In genomic region chr16:18448104-18448503, GRCm38 (mm10) we compare ENCODE assay signal across 19 mouse cellular contexts. TPM values are rescaled to one million over a fixed set of nuclear protein-coding genes. Genes with fewer than 3 reads are reported as not detected.
A peak's percentile ranks its signal among the peaks of the same experiment; 100 is the strongest.
DNase-seq lines count a peak whose midpoint lies in the region; ATAC-seq and TF ChIP-seq lines count a peak whose summit lies in the region.
"Had no signal": no experiment of that assay in that cellular context is flagged by ENCODE, and none has a peak within 500 bp of the region (broad histone marks: within the 10 kb centered on the region; RNA-seq: fewer than 3 reads in every experiment).

No protein-coding gene starts in this region.

- no peaks in the 10 kb centered on the region for H3K4me1 ChIP-seq in forebrain, embryonic 13.5 days
- peaks cover 7% of the 10 kb centered on the region for H3K4me1 ChIP-seq in forebrain, embryonic 10.5 days
- peaks cover 29% of the 10 kb centered on the region for H3K4me1 ChIP-seq in kidney, embryonic 14.5 days (ENCODE audit: control insufficient read depth, insufficient read depth, low read length)
- H3K4me1 ChIP-seq in kidney, adult 2 months (ENCODE audit: control insufficient read depth, insufficient read depth, low read length), result no peaks in the 10 kb centered on the region
- peaks cover 9% of the 10 kb centered on the region; the same call in 1 of the 2 replicates for H3K4me1 ChIP-seq in lung, embryonic 14.5 days (ENCODE audit: insufficient read depth)

- H3K9ac ChIP-seq in forebrain, embryonic 13.5 days, result 0 out of 2 replicates have a peak overlapping the region, but pooled peaks have one; percentile 8
- H3K9ac ChIP-seq in kidney, embryonic 14.5 days (ENCODE audit: low read depth, low read length), result no peak overlapping the region
- no peak overlapping the region for H3K9ac ChIP-seq in lung, embryonic 14.5 days
- H3K9ac ChIP-seq: liver, embryonic 14.5 days; lung, embryonic 15.5 days had no signal

- H3K36me3 ChIP-seq in forebrain, embryonic 13.5 days (ENCODE audit: poor library complexity, severe bottlenecking), result no peaks in the 10 kb centered on the region; the same call in 1 of the 2 replicates
- peaks cover 36% of the 10 kb centered on the region for H3K36me3 ChIP-seq in forebrain, embryonic 10.5 days (replicated peaks)
- H3K36me3 ChIP-seq in kidney, embryonic 14.5 days (ENCODE audit: control insufficient read depth, insufficient read depth, low read length), result no peaks in the 10 kb centered on the region
- no peaks in the 10 kb centered on the region for H3K36me3 ChIP-seq in kidney, adult 2 months (ENCODE audit: control insufficient read depth, insufficient read depth, low read length)
- no peaks in the 10 kb centered on the region for H3K36me3 ChIP-seq in lung, embryonic 14.5 days (ENCODE audit: insufficient read depth)
- H3K36me3 ChIP-seq: lung, embryonic 15.5 days had no signal

- WGBS in forebrain, embryonic 13.5 days, result 85% methylated on average over 6 of the region's 6 CpGs
- WGBS in forebrain, embryonic 10.5 days, result 89% methylated on average over 6 of the region's 6 CpGs
- WGBS in kidney, embryonic 14.5 days, result 24% methylated on average over 6 of the region's 6 CpGs
- 59% methylated on average over 6 of the region's 6 CpGs for WGBS in kidney, adult 2 months
- 22% methylated on average over 6 of the region's 6 CpGs for WGBS in lung, embryonic 14.5 days

- H3K4me2 ChIP-seq in forebrain, embryonic 13.5 days, result no peak overlapping the region
- H3K4me2 ChIP-seq in kidney, embryonic 14.5 days (replicated peaks; ENCODE audit: low read depth, low read length), result no peak overlapping the region
- H3K4me2 ChIP-seq in lung, embryonic 14.5 days, result no peak overlapping the region
- H3K4me2 ChIP-seq: lung, embryonic 15.5 days had no signal

- TF ChIP-seq POLR2A in kidney, adult 2 months (IDR thresholded peaks at IDR 0.05; ENCODE audit: low read depth, low read length), result no peak

- no peaks in the 10 kb centered on the region for H3K9me3 ChIP-seq in forebrain, embryonic 13.5 days (replicated peaks)
- no peaks in the 10 kb centered on the region; the same call in 1 of the 2 replicates for H3K9me3 ChIP-seq in forebrain, embryonic 10.5 days
- no peaks in the 10 kb centered on the region for H3K9me3 ChIP-seq in kidney, embryonic 14.5 days (ENCODE audit: control insufficient read depth, low read length)
- H3K9me3 ChIP-seq in lung, embryonic 14.5 days (ENCODE audit: low read depth, low read length), result no peaks in the 10 kb centered on the region
- H3K9me3 ChIP-seq: lung, embryonic 15.5 days had no signal

- H3K27ac ChIP-seq in forebrain, embryonic 13.5 days, result no peak overlapping the region
- H3K27ac ChIP-seq in forebrain, embryonic 10.5 days, result no peak overlapping the region
- H3K27ac ChIP-seq in kidney, embryonic 14.5 days (ENCODE audit: low read depth, low read length), result no peak overlapping the region
- no peak overlapping the region for H3K27ac ChIP-seq in kidney, adult 2 months (ENCODE audit: insufficient read depth, low read depth, low read length)
- no peak overlapping the region for H3K27ac ChIP-seq in lung, embryonic 14.5 days (ENCODE audit: low read depth)
- H3K27ac ChIP-seq: hindbrain, postnatal 0 days; liver, embryonic 14.5 days; lung, embryonic 15.5 days had no signal

- no peak for DNase-seq in forebrain, embryonic 10.5 days (ENCODE audit: extremely low spot score, low spot score)
- no peak for DNase-seq in kidney, adult 2 months
- peak; percentile 47 for DNase-seq in lung, embryonic 14.5 days
- no peak for DNase-seq in lung, postnatal 10 days
- no peak for DNase-seq in ovary, postnatal 14 days (ENCODE audit: low spot score)
- DNase-seq: adrenal gland, postnatal 10 days; cerebellum, adult 18-20 months; cerebellum, postnatal 25 days; kidney, postnatal 10 days; layer of hippocampus, postnatal 36 days; lung, postnatal 4 days; midbrain, embryonic 14.5 days; thymus, adult 18-20 months; thymus, postnatal 36 days had no signal

- H3K4me3 ChIP-seq in forebrain, embryonic 13.5 days, result no peak overlapping the region
- no peak overlapping the region for H3K4me3 ChIP-seq in forebrain, embryonic 10.5 days
- H3K4me3 ChIP-seq in kidney, embryonic 14.5 days (ENCODE audit: low read length), result no peak overlapping the region
- no peak overlapping the region for H3K4me3 ChIP-seq in kidney, adult 2 months (ENCODE audit: insufficient read depth, low read depth, low read length)
- H3K4me3 ChIP-seq in lung, embryonic 14.5 days (ENCODE audit: low read depth, low read length), result no peak overlapping the region
- H3K4me3 ChIP-seq: lung, embryonic 15.5 days had no signal

- no peaks in the 10 kb centered on the region for H3K27me3 ChIP-seq in forebrain, embryonic 13.5 days
- H3K27me3 ChIP-seq in forebrain, embryonic 10.5 days (ENCODE audit: poor library complexity, severe bottlenecking), result no peaks in the 10 kb centered on the region
- no peaks in the 10 kb centered on the region for H3K27me3 ChIP-seq in kidney, embryonic 14.5 days (ENCODE audit: control insufficient read depth, insufficient read depth, low read length)
- H3K27me3 ChIP-seq in kidney, adult 2 months (replicated peaks; ENCODE audit: control insufficient read depth, insufficient read depth, low read length), result no peaks in the 10 kb centered on the region
- no peaks in the 10 kb centered on the region for H3K27me3 ChIP-seq in lung, embryonic 14.5 days (ENCODE audit: insufficient read depth, low read length)
- H3K27me3 ChIP-seq: lung, embryonic 15.5 days had no signal

- no peak for TF ChIP-seq CTCF in kidney, adult 2 months (conservative IDR thresholded peaks at IDR 0.05; ENCODE audit: insufficient read depth, insufficient read length, low read depth, low read length)
- TF ChIP-seq CTCF in lung, embryonic 14.5 days (IDR thresholded peaks at IDR 0.05; ENCODE audit: low read depth), result no peak

- no peak for ATAC-seq in forebrain, embryonic 13.5 days
- ATAC-seq in kidney, embryonic 14.5 days (ENCODE audit: low FRiP score, low TSS enrichment), result peak; percentile 65
- no peak for ATAC-seq in lung, embryonic 14.5 days (ENCODE audit: insufficient read depth)
- ATAC-seq: hindbrain, postnatal 0 days had no signal

RNA-seq across cellular contexts. Expression of gene Comt, which starts 21.5 kb away (rescaled TPM):
- 64.0 and 70.1 TPM in 2 replicates for polyA plus RNA-seq in forebrain, embryonic 13.5 days (2015; fragmentation: Nextera tagmentation; extraction: Ambion mirVana)
- 58.1 and 60.1 TPM in 2 replicates for polyA plus RNA-seq in forebrain, embryonic 10.5 days (2016; fragmentation: Nextera tagmentation; extraction: Ambion mirVana)
- polyA plus RNA-seq in kidney, embryonic 14.5 days (2014; fragmentation: Nextera tagmentation; extraction: Ambion mirVana), result 78.7 and 89.0 TPM in 2 replicates
- 519 and 582 TPM in 2 replicates for polyA plus RNA-seq in kidney, adult 2 months (2012; rRNA removed)
- polyA plus RNA-seq in lung, embryonic 14.5 days (2014; fragmentation: Nextera tagmentation; extraction: Ambion mirVana), result 89.4 and 97.0 TPM in 2 replicates

RNA-seq across cellular contexts. Expression of gene Txnrd2, which starts 21.9 kb away (rescaled TPM):
- 23.4 and 25.1 TPM in 2 replicates for polyA plus RNA-seq in forebrain, embryonic 13.5 days (2015; fragmentation: Nextera tagmentation; extraction: Ambion mirVana)
- 31.6 and 35.1 TPM in 2 replicates for polyA plus RNA-seq in forebrain, embryonic 10.5 days (2016; fragmentation: Nextera tagmentation; extraction: Ambion mirVana)
- 21.9 and 23.6 TPM in 2 replicates for polyA plus RNA-seq in kidney, embryonic 14.5 days (2014; fragmentation: Nextera tagmentation; extraction: Ambion mirVana)
- 35.2 and 39.1 TPM in 2 replicates for polyA plus RNA-seq in kidney, adult 2 months (2012; rRNA removed)
- polyA plus RNA-seq in lung, embryonic 14.5 days (2014; fragmentation: Nextera tagmentation; extraction: Ambion mirVana), result 18.7 and 21.5 TPM in 2 replicates

RNA-seq across cellular contexts. Expression of gene Gnb1l, which starts 50.4 kb away (rescaled TPM):
- 14.5 and 14.8 TPM in 2 replicates for polyA plus RNA-seq in forebrain, embryonic 13.5 days (2015; fragmentation: Nextera tagmentation; extraction: Ambion mirVana)
- 17.2 and 22.5 TPM in 2 replicates for polyA plus RNA-seq in forebrain, embryonic 10.5 days (2016; fragmentation: Nextera tagmentation; extraction: Ambion mirVana)
- 16.3 and 18.0 TPM in 2 replicates for polyA plus RNA-seq in kidney, embryonic 14.5 days (2014; fragmentation: Nextera tagmentation; extraction: Ambion mirVana)
- polyA plus RNA-seq in kidney, adult 2 months (2012; rRNA removed), result 10.7 and 15.8 TPM in 2 replicates
- polyA plus RNA-seq in lung, embryonic 14.5 days (2014; fragmentation: Nextera tagmentation; extraction: Ambion mirVana), result 16.2 and 17.6 TPM in 2 replicates

RNA-seq across cellular contexts. Expression of gene Rtl10, which starts 50.6 kb away (rescaled TPM):
- polyA plus RNA-seq in forebrain, embryonic 13.5 days (2015; fragmentation: Nextera tagmentation; extraction: Ambion mirVana), result 3.6 TPM in 2 replicates
- 2.3 and 3.1 TPM in 2 replicates for polyA plus RNA-seq in forebrain, embryonic 10.5 days (2016; fragmentation: Nextera tagmentation; extraction: Ambion mirVana)
- polyA plus RNA-seq in kidney, embryonic 14.5 days (2014; fragmentation: Nextera tagmentation; extraction: Ambion mirVana), result 1.9 and 3.0 TPM in 2 replicates
- polyA plus RNA-seq in kidney, adult 2 months (2012; rRNA removed), result 5.0 and 6.9 TPM in 2 replicates
- polyA plus RNA-seq in lung, embryonic 14.5 days (2014; fragmentation: Nextera tagmentation; extraction: Ambion mirVana), result 4.2 and 4.8 TPM in 2 replicates
